Mouse (Mus musculus) kidney, embryonic 14.5 days (tissue): ENCODE measurements around the gene Dbndd1. TPM values are rescaled to one million over a fixed set of nuclear protein-coding genes. Genes with fewer than 3 reads are reported as not detected.
"Not testable (repeated sequence)": the region's sequence is repeated elsewhere in the genome, so short reads cannot be mapped to it uniquely, and the experiment has no call there.

Experiments
- ATAC-seq: fragments of 200-750 bp; cut with Nextera tagmentation; 2 replicates; pipeline ENCODE4 v1.8.0; 2017; ENCODE audit warnings: moderate number of reproducible peaks, mild to moderate bottlenecking, moderate TSS enrichment, moderate library complexity; ENCODE audit not compliant: low FRiP score, low TSS enrichment
- H3K27ac ChIP-seq: fragments of 300-500 bp; sonication (generic); 2 replicates; pipeline ENCODE4 v1.5.1; 2014; ENCODE audit warnings: low read depth, mild to moderate bottlenecking, low read length, moderate library complexity, mixed read lengths
- H3K27me3 ChIP-seq: fragments of 300-500 bp; sonication (generic); 2 replicates; pipeline ENCODE4 v1.6.1; 2014; ENCODE audit warnings: mild to moderate bottlenecking, low read length; ENCODE audit not compliant: control insufficient read depth, insufficient read depth
- H3K36me3 ChIP-seq: fragments of 300-500 bp; sonication (generic); 2 replicates; pipeline ENCODE4 v1.6.1; 2014; ENCODE audit warnings: low read length, mixed read lengths; ENCODE audit not compliant: control insufficient read depth, insufficient read depth
- H3K4me1 ChIP-seq: fragments of 300-500 bp; sonication (generic); 2 replicates; pipeline ENCODE4 v1.6.1; 2014; ENCODE audit warnings: low read length, mixed read lengths; ENCODE audit not compliant: control insufficient read depth, insufficient read depth
- H3K4me2 ChIP-seq: fragments of 300-500 bp; sonication (generic); replicated peaks from 2 replicates; pipeline ENCODE4 v1.6.1; 2014; ENCODE audit warnings: low read depth, mild to moderate bottlenecking, low read length
- H3K4me3 ChIP-seq: fragments of 300-500 bp; sonication (generic); 2 replicates; pipeline ENCODE4 v1.5.1; 2014; ENCODE audit warnings: mild to moderate bottlenecking, low read length
- H3K9ac ChIP-seq: fragments of 300-500 bp; sonication (generic); 2 replicates; pipeline ENCODE4 v1.6.1; 2014; ENCODE audit warnings: low read depth, mild to moderate bottlenecking, low read length, moderate library complexity
- H3K9me3 ChIP-seq: fragments of 300-500 bp; sonication (generic); 2 replicates; pipeline ENCODE4 v1.6.1; 2016; ENCODE audit warnings: low read length; ENCODE audit not compliant: control insufficient read depth
- WGBS: fragments of 180-500 bp; shearing (Covaris S2); extraction: QIAGEN DNeasy Blood & Tissue Kit; methylation state at CpG from one replicate; pipeline ENCODE4 v1.1.7; 2014; 5-methylcytosine and 5-hydroxymethylcytosine counted together
- polyA plus RNA-seq: library from polyadenylated mRNA; unstranded; fragments of >200 nt; fragmentation: Nextera tagmentation; extraction: Ambion mirVana; gene quantifications from 2 replicates; pipeline ENCODE4 v1.2.1, GENCODE M21; 2014

The Dbndd1 gene
- polyA plus RNA-seq, 1 experiment from 2014 or later: 4.8 TPM

GRCm38 (mm10) chr8:123478456-123479218 is 36.6 kb downstream of the Dbndd1 start:
- H3K4me2 ChIP-seq: peak overlapping the region; percentile 73
- H3K27me3 ChIP-seq: no peaks in the 10 kb centered on the region
- H3K27ac ChIP-seq: peak overlapping the region; percentile 95
- no peak for ATAC-seq
- H3K4me3 ChIP-seq: peak overlapping the region; percentile 76
- WGBS: 34% methylated on average over 16 of the region's 16 CpGs
- peak overlapping the region; percentile 82 for H3K9ac ChIP-seq
- peaks cover 28% of the 10 kb centered on the region for H3K36me3 ChIP-seq
- H3K9me3 ChIP-seq: no peaks in the 10 kb centered on the region
- H3K4me1 ChIP-seq: peaks cover 10% of the 10 kb centered on the region

- Histone ChIP-seq H3K4me1 (peaks cover 10% of the 10 kb centered on the region), H3K9ac (peak within 1 kb of the TSS; percentile 82), H3K36me3 (peaks cover 25% of the 10 kb centered on the region), H3K4me3 (peak within 1 kb of the TSS; percentile 76), H3K4me2 (peak within 1 kb of the TSS; percentile 73), H3K27me3 (no peaks in the 10 kb centered on the region), H3K9me3 (no peaks in the 10 kb centered on the region), H3K27ac (peak within 1 kb of the TSS; percentile 95)
- ATAC-seq: peak; percentile 93
- under 1% methylated on average over 48 of the region's 58 CpGs for WGBS
Measured at GRCm38 (mm10) chr8:123477737-123478258, 37.5 kb downstream of the Dbndd1 start, which contains the start of gene Afg3l1. TSS of gene Afg3l1 (plus strand) at chr8:123477903.

- Histone ChIP-seq H3K36me3 (peaks cover 20% of the 10 kb centered on the region), H3K4me2 (peak overlapping the region; percentile 73), H3K9me3 (no peaks in the 10 kb centered on the region), H3K4me3 (peak overlapping the region; percentile 76), H3K4me1 (peaks cover 10% of the 10 kb centered on the region), H3K27ac (no peak overlapping the region), H3K9ac (peak overlapping the region; percentile 82), H3K27me3 (no peaks in the 10 kb centered on the region)
- ATAC-seq: peak; percentile 25; the same call in 1 of the 2 replicates
- 9% methylated on average over 34 of the region's 34 CpGs for WGBS
Measured at GRCm38 (mm10) chr8:123476911-123477736, 38.1 kb downstream of the Dbndd1 start.

- not testable (repeated sequence) for H3K9ac ChIP-seq, H3K27me3 ChIP-seq, ATAC-seq, H3K4me3 ChIP-seq, H3K4me2 ChIP-seq, H3K27ac ChIP-seq, H3K4me1 ChIP-seq, H3K9me3 ChIP-seq, H3K36me3 ChIP-seq
- WGBS: 62% methylated on average over 5 of the region's 5 CpGs
Measured at GRCm38 (mm10) chr8:123474549-123474948, 40.7 kb downstream of the Dbndd1 start.

- H3K36me3 ChIP-seq, H3K27me3 ChIP-seq, H3K9ac ChIP-seq, H3K4me3 ChIP-seq, H3K27ac ChIP-seq, ATAC-seq, H3K9me3 ChIP-seq, H3K4me1 ChIP-seq, H3K4me2 ChIP-seq: not testable (repeated sequence)
- 56% methylated on average over 6 of the region's 6 CpGs for WGBS
Measured at GRCm38 (mm10) chr8:123472991-123473390, 42.3 kb downstream of the Dbndd1 start.

GRCm38 (mm10) chr8:123467476-123467875 is 47.8 kb downstream of the Dbndd1 start:
- Histone ChIP-seq H3K4me3 (no peak overlapping the region), H3K9me3 (no peaks in the 10 kb centered on the region), H3K9ac (no peak overlapping the region), H3K4me1 (no peaks in the 10 kb centered on the region), H3K27ac (no peak overlapping the region), H3K4me2 (no peak overlapping the region), H3K27me3 (no peaks in the 10 kb centered on the region), H3K36me3 (peaks cover 2% of the 10 kb centered on the region; the same call in 1 of the 2 replicates)
- 72% methylated on average over 3 of the region's 3 CpGs for WGBS
- ATAC-seq: no peak

- no peak overlapping the region for H3K9ac ChIP-seq
- H3K4me1 ChIP-seq: no peaks in the 10 kb centered on the region
- H3K4me3 ChIP-seq: no peak overlapping the region
- WGBS: 85% methylated on average over 4 of the region's 4 CpGs
- H3K36me3 ChIP-seq: peaks cover 30% of the 10 kb centered on the region
- no peaks in the 10 kb centered on the region for H3K27me3 ChIP-seq
- no peak overlapping the region for H3K27ac ChIP-seq
- no peak for ATAC-seq
- H3K9me3 ChIP-seq: no peaks in the 10 kb centered on the region
- no peak overlapping the region for H3K4me2 ChIP-seq
Measured at GRCm38 (mm10) chr8:123463651-123464050, 51.6 kb downstream of the Dbndd1 start.
